36 mouse cellular contexts compared by ENCODE assay signal in genomic region chr12:110891887-110892286, GRCm38 (mm10).
"Had no signal": no experiment of that assay in that cellular context is flagged by ENCODE, and none has a peak within 500 bp of the region (broad histone marks: within the 10 kb centered on the region; RNA-seq: fewer than 3 reads in every experiment).

No protein-coding gene starts in this region.

- H3K27ac ChIP-seq: heart, adult 2 months; heart, embryonic 10.5 days; heart, embryonic 13.5 days; heart, embryonic 15.5 days; hindbrain, embryonic 10.5 days; hindbrain, embryonic 12.5 days; hindbrain, embryonic 13.5 days; hindbrain, embryonic 14.5 days; hindbrain, embryonic 15.5 days; hindbrain, postnatal 0 days; intestine, embryonic 15.5 days; kidney, embryonic 15.5 days; kidney, postnatal 0 days had no signal

- H3K4me2 ChIP-seq: heart, embryonic 11.5 days; heart, embryonic 12.5 days; heart, embryonic 13.5 days; heart, embryonic 15.5 days; hindbrain, embryonic 12.5 days; hindbrain, embryonic 13.5 days; hindbrain, embryonic 14.5 days; hindbrain, embryonic 15.5 days; intestine, embryonic 15.5 days; kidney, embryonic 15.5 days had no signal

- H3K9ac ChIP-seq: heart, embryonic 12.5 days; heart, embryonic 13.5 days; heart, embryonic 15.5 days; hindbrain, embryonic 12.5 days; hindbrain, embryonic 13.5 days; hindbrain, embryonic 14.5 days; hindbrain, embryonic 15.5 days; intestine, embryonic 15.5 days; kidney, embryonic 15.5 days had no signal

- H3K9me3 ChIP-seq: heart, embryonic 10.5 days; heart, embryonic 12.5 days; heart, embryonic 13.5 days; heart, embryonic 15.5 days; hindbrain, embryonic 10.5 days; hindbrain, embryonic 12.5 days; hindbrain, embryonic 13.5 days; hindbrain, embryonic 15.5 days; intestine, embryonic 15.5 days; kidney, embryonic 15.5 days had no signal

- ATAC-seq: hindbrain, embryonic 16.5 days; hindbrain, postnatal 0 days; inflammation-experienced regulatory T-cells, adult 6 months; intestine, embryonic 15.5 days; intestine, embryonic 16.5 days; intestine, postnatal 0 days had no signal

- H3K4me3 ChIP-seq: heart, adult 2 months; heart, embryonic 10.5 days; heart, embryonic 12.5 days; heart, embryonic 13.5 days; heart, embryonic 15.5 days; hindbrain, embryonic 10.5 days; hindbrain, embryonic 12.5 days; hindbrain, embryonic 13.5 days; hindbrain, embryonic 15.5 days; intestine, embryonic 15.5 days; kidney, embryonic 15.5 days had no signal

- H3K36me3 ChIP-seq: heart, embryonic 10.5 days; heart, embryonic 13.5 days; hindbrain, embryonic 12.5 days; hindbrain, embryonic 15.5 days; intestine, embryonic 15.5 days; kidney, embryonic 15.5 days had no signal

- DNase-seq: heart, adult 18-20 months; heart, adult 2 months; heart, postnatal 10 days; heart, postnatal 14 days; heart, postnatal 36 days; heart, postnatal 4 days; kidney, adult 11 months; kidney, adult 18-20 months; kidney, adult 2 months; kidney, adult 8-10 months; kidney, adult 9 months; kidney, postnatal 10 days; kidney, postnatal 14 days; kidney, postnatal 25 days; kidney, postnatal 36 days; kidney, postnatal 4 days; layer of hippocampus, adult 9-11 months; layer of hippocampus, postnatal 36 days had no signal

- H3K27me3 ChIP-seq: heart, embryonic 12.5 days; heart, embryonic 13.5 days; heart, embryonic 15.5 days; hindbrain, embryonic 12.5 days; hindbrain, embryonic 13.5 days; hindbrain, embryonic 15.5 days; intestine, embryonic 15.5 days; kidney, embryonic 15.5 days had no signal
